Mouse (Mus musculus) liver, adult 2 months (tissue): ENCODE measurements around the gene Pidd1.

Experiments used
- CTCF ChIP-seq: fragments of 200-500 bp; IDR thresholded peaks from 2 replicates; pipeline ENCODE4 v1.5.1; 2011; ENCODE audit warnings: low read depth, low read length, control low read depth
- POLR2A ChIP-seq: fragments of 200-500 bp; IDR thresholded peaks from 2 replicates; pipeline ENCODE4 v1.6.1; 2011; ENCODE audit warnings: low read length, control low read depth; ENCODE audit not compliant: insufficient read depth; ENCODE audit errors: extremely low read depth

- no peak for TF ChIP-seq POLR2A
- no peak for TF ChIP-seq CTCF
Measured at GRCm38 (mm10) chr7:141471236-141471635, 27.4 kb upstream of the Pidd1 start.
